Mouse (Mus musculus): Measurements from ENCODE around the gene Olfr577. TPM values are rescaled to one million over a fixed set of nuclear protein-coding genes. Genes with fewer than 3 reads are reported as not detected.

Olfr577 gene
- not detected for polyA plus RNA-seq (2012; fragmentation: generic; extraction: Trizol)

GRCm38 (mm10) chr7:102975843-102976242, at the start of gene Olfr577:
Olfr577 (minus strand) TSS chr7:102975943.

GRCm38 (mm10) chr7:102989224-102989623, 13.5 kb upstream of the Olfr577 start, which contains the start of gene Olfr578:
Olfr578 (minus strand) TSS chr7:102989324.

GRCm38 (mm10) chr7:102962360-102962759, 13.4 kb downstream of the Olfr577 start, which contains the start of gene Olfr576:
Olfr576 (plus strand) TSS chr7:102962660.

GRCm38 (mm10) chr7:102958593-102958992, 17.1 kb downstream of the Olfr577 start, which contains the start of gene Olfr575:
Olfr575 (minus strand) TSS chr7:102958775.

GRCm38 (mm10) chr7:102948167-102948566, 27.6 kb downstream of the Olfr577 start, which contains the start of gene Olfr574:
Olfr574 (plus strand) TSS chr7:102948467.

GRCm38 (mm10) chr7:102942475-102942874, 33.3 kb downstream of the Olfr577 start, which contains the start of gene Olfr573-ps1:
Olfr573-ps1 (minus strand) TSS chr7:102942575.

GRCm38 (mm10) chr7:102924109-102924508, 51.6 kb downstream of the Olfr577 start, which contains the start of gene Olfr572:
Olfr572 (plus strand) TSS chr7:102924409.

Other genes with a start within 250 kb of the Olfr577 start
- gene Olfr559, start 248.5 kb downstream of the Olfr577 start, polyA plus RNA-seq (2012; fragmentation: generic; extraction: Trizol), result not detected
- not detected for gene Olfr560, start 216.6 kb downstream of the Olfr577 start, polyA plus RNA-seq (2012; fragmentation: generic; extraction: Trizol)
- not detected for gene Olfr78, start 216.5 kb downstream of the Olfr577 start, polyA plus RNA-seq (2012; fragmentation: generic; extraction: Trizol)
- not detected for gene Olfr561, start 204.7 kb downstream of the Olfr577 start, polyA plus RNA-seq (2012; fragmentation: generic; extraction: Trizol)
- gene Olfr564, start 172.5 kb downstream of the Olfr577 start, polyA plus RNA-seq (2012; fragmentation: generic; extraction: Trizol), result not detected
- gene Olfr566, start 117.2 kb downstream of the Olfr577 start, polyA plus RNA-seq (2012; fragmentation: generic; extraction: Trizol), result not detected
- gene Olfr568, start 98.8 kb downstream of the Olfr577 start, polyA plus RNA-seq (2012; fragmentation: generic; extraction: Trizol), result not detected
- gene Olfr569, start 85.1 kb downstream of the Olfr577 start, polyA plus RNA-seq (2012; fragmentation: generic; extraction: Trizol), result not detected
- gene Olfr570, start 81.4 kb downstream of the Olfr577 start, polyA plus RNA-seq (2012; fragmentation: generic; extraction: Trizol), result not detected
- not detected for gene Olfr571, start 58.4 kb downstream of the Olfr577 start, polyA plus RNA-seq (2012; fragmentation: generic; extraction: Trizol)
- not detected for gene Olfr572, start 51.5 kb downstream of the Olfr577 start, polyA plus RNA-seq (2012; fragmentation: generic; extraction: Trizol)
- gene Olfr573-ps1, start 33.4 kb downstream of the Olfr577 start, polyA plus RNA-seq (2012; fragmentation: generic; extraction: Trizol), result not detected
- not detected for gene Olfr574, start 27.5 kb downstream of the Olfr577 start, polyA plus RNA-seq (2012; fragmentation: generic; extraction: Trizol)
- gene Olfr575, start 17.2 kb downstream of the Olfr577 start, polyA plus RNA-seq (2012; fragmentation: generic; extraction: Trizol), result not detected
- not detected for gene Olfr576, start 13.3 kb downstream of the Olfr577 start, polyA plus RNA-seq (2012; fragmentation: generic; extraction: Trizol)
- not detected for gene Olfr578, start 13.4 kb upstream of the Olfr577 start, polyA plus RNA-seq (2012; fragmentation: generic; extraction: Trizol)
- gene Olfr582, start 62.1 kb upstream of the Olfr577 start, polyA plus RNA-seq (2012; fragmentation: generic; extraction: Trizol), result not detected
- gene Olfr583, start 75.4 kb upstream of the Olfr577 start, polyA plus RNA-seq (2012; fragmentation: generic; extraction: Trizol), result not detected
- not detected for gene Olfr584, start 105.9 kb upstream of the Olfr577 start, polyA plus RNA-seq (2012; fragmentation: generic; extraction: Trizol)
- not detected for gene Olfr585, start 121.8 kb upstream of the Olfr577 start, polyA plus RNA-seq (2012; fragmentation: generic; extraction: Trizol)
- not detected for gene Olfr586, start 149.7 kb upstream of the Olfr577 start, polyA plus RNA-seq (2012; fragmentation: generic; extraction: Trizol)
- not detected for gene Olfr588-ps1, start 164.9 kb upstream of the Olfr577 start, polyA plus RNA-seq (2012; fragmentation: generic; extraction: Trizol)
- not detected for gene Olfr589, start 180.4 kb upstream of the Olfr577 start, polyA plus RNA-seq (2012; fragmentation: generic; extraction: Trizol)
- gene Olfr591, start 202.4 kb upstream of the Olfr577 start, polyA plus RNA-seq (2012; fragmentation: generic; extraction: Trizol), result not detected
- gene Olfr592, start 208.9 kb upstream of the Olfr577 start, polyA plus RNA-seq (2012; fragmentation: generic; extraction: Trizol), result not detected
- not detected for gene Olfr593, start 235.9 kb upstream of the Olfr577 start, polyA plus RNA-seq (2012; fragmentation: generic; extraction: Trizol)
- gene Olfr594, start 241.1 kb upstream of the Olfr577 start, polyA plus RNA-seq (2012; fragmentation: generic; extraction: Trizol), result not detected

Data from C3H10T1/2 (cell line).